Mouse (Mus musculus): ENCODE measurements around the gene Man2a2. TPM values are rescaled to one million over a fixed set of nuclear protein-coding genes. Genes with fewer than 3 reads are reported as not detected.

The Man2a2 gene
- total RNA-seq, 1 experiment, result 14.6 TPM

DNA sequence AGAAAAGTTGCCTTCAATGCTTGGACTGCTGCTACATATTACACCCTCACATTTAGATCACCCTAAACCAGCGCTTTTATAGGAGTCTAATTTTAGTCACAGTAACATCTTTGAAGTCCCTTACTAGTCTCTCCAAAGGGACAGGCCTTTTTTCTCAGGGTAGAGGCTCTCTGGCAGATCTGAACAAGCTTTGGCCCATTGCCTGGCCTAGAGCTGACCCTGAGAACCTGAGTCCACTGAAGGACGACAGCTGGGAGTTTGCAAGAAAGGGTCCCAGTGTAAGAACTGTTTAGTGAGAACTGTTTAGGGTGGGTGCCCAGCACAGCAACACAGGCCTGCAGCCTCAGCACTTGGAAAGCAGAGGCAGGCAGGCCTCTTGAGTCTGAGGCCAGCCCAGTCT is 5.4 kb downstream of the Man2a2 start:
- no peak overlapping the region for H3K27ac ChIP-seq (ENCODE audit: insufficient read depth, low read depth, low read length, poor library complexity, severe bottlenecking)
- no peaks in the 10 kb centered on the region for H3K9me3 ChIP-seq (ENCODE audit: control insufficient read depth, insufficient read depth, low read depth, low read length)
- peaks cover 10% of the 10 kb centered on the region; the same call in 1 of the 2 replicates for H3K36me3 ChIP-seq (ENCODE audit: control insufficient read depth, insufficient read depth, low read length, poor library complexity, severe bottlenecking)
- peaks cover 1 to 12% of the 10 kb centered on the region in 2 experiments; a peak in 1 of 4 replicates for H3K4me1 ChIP-seq (ENCODE audit: control insufficient read depth in 2 of 2, insufficient read depth in 2 of 2, low read length in 2 of 2, poor library complexity in 1 of 2)
- in situ Hi-C loops (cut with MboI; ENCODE audit: low sequenced_read_pairs in 2 of 2, unreplicated experiment in 2 of 2), result no loop called here
- H3K4me3 ChIP-seq (ENCODE audit: insufficient read depth in 1 of 2, low read depth in 1 of 2, low read length in 2 of 2, poor library complexity in 1 of 2, severe bottlenecking in 1 of 2), result no peak overlapping the region
- H3K9ac ChIP-seq (ENCODE audit: insufficient read depth, low read depth, low read length, poor library complexity, severe bottlenecking), result no peak overlapping the region
- TF ChIP-seq ZNF384 (IDR thresholded peaks at IDR 0.05; ENCODE audit: low read depth, low read length), result no peak
- no peak for TF ChIP-seq CHD2 (IDR thresholded peaks at IDR 0.05; ENCODE audit: low read depth, low read length)
- TF ChIP-seq HCFC1 (IDR thresholded peaks at IDR 0.05; ENCODE audit: borderline replicate concordance, insufficient read depth, low read length), result no peak
- TF ChIP-seq MAFK (IDR thresholded peaks at IDR 0.05; ENCODE audit: insufficient read depth, low read depth, low read length), result no peak
- TF ChIP-seq ZC3H11A (IDR thresholded peaks at IDR 0.05; ENCODE audit: borderline replicate concordance, low read depth, low read length), result no peak
- DNase-seq (ENCODE audit: low read depth, low spot score), result no peak

GRCm38 (mm10) chr7:80360435-80360834 is 10.7 kb downstream of the Man2a2 start:
- in situ Hi-C loops (cut with MboI; ENCODE audit: low sequenced_read_pairs in 2 of 2, unreplicated experiment in 2 of 2), result no loop called here
- no peaks in the 10 kb centered on the region for H3K9me3 ChIP-seq (ENCODE audit: control insufficient read depth, insufficient read depth, low read depth, low read length)
- H3K36me3 ChIP-seq (ENCODE audit: control insufficient read depth, insufficient read depth, low read length, poor library complexity, severe bottlenecking), result peaks cover 4% of the 10 kb centered on the region; the same call in 1 of the 2 replicates

DNA sequence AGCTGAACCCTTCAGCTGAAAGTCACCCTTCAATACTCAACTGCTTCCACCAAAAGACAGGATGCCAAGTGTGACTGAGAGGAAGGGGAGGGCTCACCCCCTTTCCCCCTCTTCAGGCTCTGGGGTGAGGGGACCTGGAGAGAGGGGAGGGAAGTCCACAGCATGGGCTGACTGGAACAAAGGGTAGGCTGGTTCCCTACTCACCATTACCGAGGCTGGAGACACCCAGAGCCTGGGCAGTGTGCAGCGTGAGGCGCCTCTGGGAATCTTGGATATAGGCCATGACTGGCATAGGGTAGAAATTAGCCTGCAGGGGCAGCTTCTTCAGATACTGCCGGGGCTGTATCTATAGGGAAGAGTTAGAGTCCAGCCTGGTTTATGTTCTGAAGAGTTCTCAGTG is 13.1 kb downstream of the Man2a2 start:
- H3K4me3 ChIP-seq (ENCODE audit: insufficient read depth in 1 of 2, low read depth in 1 of 2, low read length in 2 of 2, poor library complexity in 1 of 2, severe bottlenecking in 1 of 2), result no peak overlapping the region
- no peak overlapping the region for H3K9ac ChIP-seq (ENCODE audit: insufficient read depth, low read depth, low read length, poor library complexity, severe bottlenecking)
- H3K36me3 ChIP-seq (ENCODE audit: control insufficient read depth, insufficient read depth, low read length, poor library complexity, severe bottlenecking), result peaks cover 6% of the 10 kb centered on the region; the same call in 1 of the 2 replicates
- no peak overlapping the region for H3K27ac ChIP-seq (ENCODE audit: insufficient read depth, low read depth, low read length, poor library complexity, severe bottlenecking)
- H3K9me3 ChIP-seq (ENCODE audit: control insufficient read depth, insufficient read depth, low read depth, low read length), result no peaks in the 10 kb centered on the region
- TF ChIP-seq HCFC1 (IDR thresholded peaks at IDR 0.05; ENCODE audit: borderline replicate concordance, insufficient read depth, low read length), result no peak
- no peak for TF ChIP-seq CHD2 (IDR thresholded peaks at IDR 0.05; ENCODE audit: low read depth, low read length)
- no peak for TF ChIP-seq MAFK (IDR thresholded peaks at IDR 0.05; ENCODE audit: insufficient read depth, low read depth, low read length)
- no peak for TF ChIP-seq ZNF384 (IDR thresholded peaks at IDR 0.05; ENCODE audit: low read depth, low read length)
- TF ChIP-seq ZC3H11A (IDR thresholded peaks at IDR 0.05; ENCODE audit: borderline replicate concordance, low read depth, low read length), result no peak
- peaks cover 1 to 11% of the 10 kb centered on the region in 2 experiments; a peak in 1 of 4 replicates for H3K4me1 ChIP-seq (ENCODE audit: control insufficient read depth in 2 of 2, insufficient read depth in 2 of 2, low read length in 2 of 2, poor library complexity in 1 of 2)
- in situ Hi-C loops (cut with MboI; ENCODE audit: low sequenced_read_pairs in 2 of 2, unreplicated experiment in 2 of 2), result no loop called here
- DNase-seq (ENCODE audit: low read depth, low spot score), result no peak

More at GRCm38 (mm10) chr7:80360435-80360834, 10.7 kb downstream of the Man2a2 start:
- TF ChIP-seq CHD2 (IDR thresholded peaks at IDR 0.05; ENCODE audit: low read depth, low read length) (no peak), ZNF384 (IDR thresholded peaks at IDR 0.05; ENCODE audit: low read depth, low read length) (no peak), ZC3H11A (IDR thresholded peaks at IDR 0.05; ENCODE audit: borderline replicate concordance, low read depth, low read length) (no peak), MAFK (IDR thresholded peaks at IDR 0.05; ENCODE audit: insufficient read depth, low read depth, low read length) (no peak), HCFC1 (IDR thresholded peaks at IDR 0.05; ENCODE audit: borderline replicate concordance, insufficient read depth, low read length) (no peak)
- Histone ChIP-seq H3K27ac (ENCODE audit: insufficient read depth, low read depth, low read length, poor library complexity, severe bottlenecking) (no peak overlapping the region), H3K4me1 (ENCODE audit: control insufficient read depth in 2 of 2, insufficient read depth in 2 of 2, low read length in 2 of 2, poor library complexity in 1 of 2) (peaks cover 1 to 11% of the 10 kb centered on the region in 2 experiments; a peak in 1 of 4 replicates), H3K9ac (ENCODE audit: insufficient read depth, low read depth, low read length, poor library complexity, severe bottlenecking) (no peak overlapping the region), H3K4me3 (ENCODE audit: insufficient read depth in 1 of 2, low read depth in 1 of 2, low read length in 2 of 2, poor library complexity in 1 of 2, severe bottlenecking in 1 of 2) (peak overlapping the region in 1 of 2 experiments; percentile 48; a peak in 1 of 4 replicates)
- no peak for DNase-seq (ENCODE audit: low read depth, low spot score)

DNA sequence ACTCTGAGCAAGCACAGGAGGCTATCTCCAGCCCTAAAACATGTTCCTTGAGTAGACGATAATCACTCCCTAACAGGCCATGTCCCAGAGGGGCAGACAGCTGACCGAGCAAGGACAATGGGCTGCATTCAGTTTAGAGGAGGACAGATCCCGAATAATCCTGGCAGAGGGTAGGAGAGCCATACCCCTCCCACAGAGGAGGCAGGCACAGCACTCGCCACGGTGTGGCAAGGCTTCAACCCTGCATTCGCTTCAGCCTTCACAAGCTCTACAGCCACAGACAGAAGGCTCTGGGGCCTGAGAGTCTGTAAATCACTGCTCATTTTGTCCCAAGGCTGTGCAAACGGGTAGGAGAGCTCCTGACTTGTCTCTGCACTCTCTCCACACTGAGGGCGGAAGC is 14.0 kb downstream of the Man2a2 start:
- H3K36me3 ChIP-seq (ENCODE audit: control insufficient read depth, insufficient read depth, low read length, poor library complexity, severe bottlenecking), result peaks cover 9% of the 10 kb centered on the region; the same call in 1 of the 2 replicates
- no peak for DNase-seq (ENCODE audit: low read depth, low spot score)

More for the DNA sequence above, 14.0 kb downstream of the Man2a2 start:
- H3K9me3 ChIP-seq (ENCODE audit: control insufficient read depth, insufficient read depth, low read depth, low read length), result no peaks in the 10 kb centered on the region
- H3K4me1 ChIP-seq (ENCODE audit: control insufficient read depth in 2 of 2, insufficient read depth in 2 of 2, low read length in 2 of 2, poor library complexity in 1 of 2), result peaks cover 1 to 11% of the 10 kb centered on the region in 2 experiments; a peak in 1 of 4 replicates
- H3K27ac ChIP-seq (ENCODE audit: insufficient read depth, low read depth, low read length, poor library complexity, severe bottlenecking), result no peak overlapping the region
- H3K4me3 ChIP-seq (ENCODE audit: insufficient read depth in 1 of 2, low read depth in 1 of 2, low read length in 2 of 2, poor library complexity in 1 of 2, severe bottlenecking in 1 of 2), result no peak overlapping the region
- H3K9ac ChIP-seq (ENCODE audit: insufficient read depth, low read depth, low read length, poor library complexity, severe bottlenecking), result no peak overlapping the region
- in situ Hi-C loops (cut with MboI; ENCODE audit: low sequenced_read_pairs in 2 of 2, unreplicated experiment in 2 of 2), result no loop called here
- TF ChIP-seq MAFK (IDR thresholded peaks at IDR 0.05; ENCODE audit: insufficient read depth, low read depth, low read length) (no peak), HCFC1 (IDR thresholded peaks at IDR 0.05; ENCODE audit: borderline replicate concordance, insufficient read depth, low read length) (no peak), ZC3H11A (IDR thresholded peaks at IDR 0.05; ENCODE audit: borderline replicate concordance, low read depth, low read length) (no peak), CHD2 (IDR thresholded peaks at IDR 0.05; ENCODE audit: low read depth, low read length) (no peak), ZNF384 (IDR thresholded peaks at IDR 0.05; ENCODE audit: low read depth, low read length) (no peak)

Data from ES-E14 (cell line).